Mouse (Mus musculus) CD4-positive helper T cell, adult 2 months (primary cell): ENCODE data around the gene Hoxa6.

Source experiments
- DNase-seq: peaks from one replicate; pipeline ENCODE4 v3.0.0-alpha.2; 2012; ENCODE audit warnings: low read depth, missing footprints, low spot score

Gene Hoxa6

DNA sequence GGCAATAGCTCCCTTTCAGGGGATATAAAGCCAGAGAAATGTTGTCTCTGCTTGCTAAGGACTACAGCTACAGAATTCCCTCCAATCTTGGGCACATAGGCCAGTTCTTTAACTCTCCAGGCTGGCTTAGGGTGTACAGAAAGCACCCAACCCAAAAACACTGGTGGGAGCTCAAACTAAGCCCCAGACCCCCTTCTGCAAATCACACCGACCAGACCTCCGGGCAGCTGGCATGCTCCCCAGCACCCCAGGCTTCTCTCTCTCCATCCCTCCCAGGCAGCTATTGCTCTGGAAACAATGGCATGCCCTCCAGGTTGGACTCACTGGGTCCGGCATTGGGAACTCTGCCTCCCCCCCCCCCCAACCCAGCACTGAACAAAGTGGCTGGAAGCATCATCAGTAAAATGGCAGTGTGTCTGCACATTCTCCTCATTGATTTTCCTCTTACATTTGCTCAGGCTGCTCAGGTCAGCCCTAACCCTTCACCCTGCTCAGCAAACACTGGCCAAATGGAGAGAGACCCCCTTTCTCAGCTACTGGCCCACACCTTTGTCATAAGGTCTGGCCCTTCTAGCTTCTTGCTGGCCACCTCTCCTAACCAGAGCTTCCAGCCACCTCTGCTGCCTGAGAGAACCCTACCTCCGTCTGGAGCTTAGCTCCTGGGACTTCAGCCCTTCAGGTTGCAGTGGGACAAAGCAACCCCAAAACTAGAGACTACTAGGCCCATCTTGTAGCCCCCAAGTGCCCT lies 29.4 kb downstream of the Hoxa6 start:
- no peak for DNase-seq

GRCm38 (mm10) chr6:52177806-52178205 lies 30.7 kb downstream of the Hoxa6 start:
- DNase-seq: no peak

DNA sequence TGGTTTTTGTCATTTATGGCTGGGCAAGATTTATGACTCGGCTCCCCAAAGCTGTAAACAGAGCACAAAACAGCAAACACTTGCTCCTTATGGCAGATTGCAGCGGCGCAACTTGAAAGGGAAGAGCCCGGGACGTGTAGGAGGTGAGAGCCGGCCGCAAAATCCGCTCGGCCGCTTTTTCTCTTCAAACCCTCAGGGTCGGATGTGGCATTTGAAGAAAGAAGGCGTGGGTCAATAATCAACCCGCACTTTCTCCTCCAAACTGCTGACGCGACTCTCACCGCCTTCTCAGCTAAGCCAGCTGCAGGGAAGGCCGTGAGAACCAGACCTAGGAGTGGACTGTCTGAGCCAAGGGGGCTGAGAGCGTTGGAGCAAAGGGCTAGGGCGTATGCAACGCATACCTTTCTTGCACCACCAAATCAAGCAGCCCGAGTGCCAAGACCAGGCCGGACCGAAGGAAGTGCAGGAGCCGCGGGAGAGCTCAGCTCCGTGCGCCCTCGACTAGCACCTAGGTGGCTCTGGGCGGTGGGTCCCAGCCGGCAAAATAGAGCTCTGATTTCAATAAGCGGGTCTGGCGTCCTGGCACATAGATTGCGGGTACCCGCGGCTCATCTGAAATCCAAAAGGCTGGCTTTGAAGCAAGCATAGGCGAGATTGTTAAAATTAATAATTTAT lies 31.3 kb downstream of the Hoxa6 start, which contains the start of gene 5730596B20Rik:
Gene 5730596B20Rik (plus strand): TSS at position 438 of the 675 bp plus-strand sequence.
- no peak for DNase-seq

GRCm38 (mm10) chr6:52176391-52176790 lies 32.1 kb downstream of the Hoxa6 start:
- DNase-seq: no peak

DNA sequence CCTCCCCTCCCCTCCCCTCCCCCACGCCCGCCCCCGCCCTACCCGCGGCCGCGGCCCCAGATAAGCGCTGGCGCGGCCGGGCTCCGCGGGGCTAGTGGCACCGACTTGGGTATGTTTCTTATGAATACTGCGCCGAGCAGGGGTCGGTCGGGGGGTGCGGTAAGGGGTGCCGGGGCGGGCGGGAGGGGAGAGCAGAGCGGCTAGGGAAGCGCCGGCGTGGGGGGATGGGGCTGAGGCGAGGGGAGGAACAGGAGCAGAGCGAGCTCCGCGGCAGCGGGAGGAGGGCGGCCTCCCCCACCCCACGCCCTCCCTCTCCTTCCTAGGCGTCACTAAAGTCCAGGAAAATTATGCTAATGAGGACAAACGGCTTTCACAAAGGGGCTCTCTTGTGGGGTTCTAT lies 32.7 kb downstream of the Hoxa6 start:
- DNase-seq: no peak

GRCm38 (mm10) chr6:52174968-52175751 lies 33.4 kb downstream of the Hoxa6 start:
- DNase-seq: no peak

DNA sequence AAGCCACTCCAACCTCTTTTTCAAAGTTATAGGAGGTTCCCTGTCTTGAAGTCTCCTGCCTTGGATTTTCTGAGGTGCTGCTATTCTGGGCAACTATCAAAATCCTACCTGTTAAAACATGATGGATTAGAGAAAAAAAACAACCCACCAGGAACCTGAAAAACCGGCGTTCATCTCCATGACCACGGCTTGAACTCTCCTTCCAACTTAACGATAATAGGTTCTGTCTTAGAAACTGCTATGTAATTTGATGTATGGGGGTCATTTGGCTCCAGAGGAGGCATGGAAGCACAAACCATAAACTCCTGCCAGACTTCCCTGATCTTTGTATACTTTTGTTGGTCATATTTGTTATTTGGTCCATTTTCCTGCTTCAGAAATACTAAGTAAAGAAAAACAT lies 34.9 kb downstream of the Hoxa6 start:
- DNase-seq: no peak

GRCm38 (mm10) chr6:52172501-52172900 lies 36.0 kb downstream of the Hoxa6 start:
- no peak for DNase-seq

DNA sequence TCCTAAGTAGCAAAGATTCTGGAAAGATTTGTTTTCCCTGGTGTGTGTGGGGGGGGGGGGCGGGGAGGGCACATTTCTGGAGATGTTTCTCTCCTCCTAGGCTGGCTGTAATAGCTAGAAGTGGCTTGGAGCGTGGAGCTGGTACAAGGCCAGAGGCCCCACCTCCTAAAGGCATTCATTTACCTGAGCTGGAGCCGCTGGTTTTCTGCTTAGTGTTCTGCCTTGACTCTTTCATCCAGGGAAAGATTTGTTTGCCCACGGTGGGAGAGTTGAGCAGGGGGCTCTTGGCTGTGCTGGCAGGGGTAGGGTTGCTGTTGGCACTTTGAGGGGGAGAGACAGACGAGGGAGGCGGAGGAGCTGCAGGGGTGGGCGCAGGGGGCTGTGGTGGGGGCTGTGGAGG lies 36.6 kb downstream of the Hoxa6 start:
- no peak for DNase-seq

- no peak for DNase-seq
Measured at GRCm38 (mm10) chr6:52171331-52171730, 37.2 kb downstream of the Hoxa6 start.

- no peak for DNase-seq
Measured at GRCm38 (mm10) chr6:52170898-52171223, 37.7 kb downstream of the Hoxa6 start.

DNA sequence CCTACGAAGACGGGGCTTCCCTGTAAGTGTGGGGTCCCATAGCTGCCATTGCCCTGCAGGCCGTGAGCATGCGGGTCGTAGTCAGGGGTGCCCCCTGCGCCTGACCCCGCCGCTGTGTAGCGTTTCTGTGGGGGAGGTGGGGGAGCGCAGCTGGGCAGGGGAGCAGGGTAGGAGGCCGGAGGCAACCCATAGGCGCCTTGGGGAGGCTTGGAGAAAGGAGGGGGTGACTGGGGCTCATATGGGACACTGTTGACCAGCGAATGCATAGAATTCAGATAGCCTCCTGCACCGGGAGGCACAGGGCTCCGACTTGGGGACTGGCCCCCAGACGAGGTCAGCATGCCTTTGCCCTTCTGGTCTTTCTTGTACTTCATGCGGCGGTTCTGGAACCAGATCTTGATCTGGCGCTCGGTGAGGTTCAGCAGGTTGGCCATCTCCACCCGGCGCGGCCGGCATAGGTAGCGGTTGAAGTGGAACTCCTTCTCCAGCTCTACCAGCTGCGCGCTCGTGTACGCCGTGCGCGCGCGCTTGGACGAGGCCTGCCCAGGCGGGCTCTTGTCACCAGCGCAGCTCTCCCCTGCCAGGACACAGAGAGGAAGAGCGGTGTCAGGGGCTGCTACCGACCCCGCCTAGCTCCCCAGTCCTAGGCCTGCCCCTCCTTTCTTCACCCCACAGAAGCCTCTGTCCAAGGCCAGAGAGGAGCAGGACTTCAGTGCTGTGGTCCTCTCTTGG lies 38.2 kb downstream of the Hoxa6 start:
- DNase-seq: no peak

GRCm38 (mm10) chr6:52169499-52170165 lies 38.9 kb downstream of the Hoxa6 start:
- DNase-seq: no peak

GRCm38 (mm10) chr6:52168191-52169055 lies 40.1 kb downstream of the Hoxa6 start:
- no peak for DNase-seq

DNA sequence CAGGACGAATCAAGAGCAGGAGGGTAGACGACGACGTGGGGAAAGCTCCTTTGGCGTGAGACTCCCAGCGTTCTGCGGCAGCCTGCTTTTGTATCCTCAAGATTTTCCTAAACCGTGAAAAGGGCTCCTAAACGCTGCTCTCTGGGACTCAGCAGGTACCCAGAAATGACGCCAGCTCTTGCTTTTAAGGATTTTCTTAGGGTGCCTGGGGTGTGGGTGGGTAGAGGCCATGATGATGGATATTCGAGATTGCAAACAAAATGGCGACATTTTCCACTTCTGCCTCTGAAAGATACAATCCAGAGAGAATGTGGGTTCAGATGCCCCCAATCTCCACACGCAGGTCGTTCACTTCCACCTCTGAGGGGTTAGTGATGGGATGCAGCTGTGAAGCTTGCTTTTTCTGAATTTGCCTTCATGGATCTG lies 40.8 kb downstream of the Hoxa6 start:
- no peak for DNase-seq

DNA sequence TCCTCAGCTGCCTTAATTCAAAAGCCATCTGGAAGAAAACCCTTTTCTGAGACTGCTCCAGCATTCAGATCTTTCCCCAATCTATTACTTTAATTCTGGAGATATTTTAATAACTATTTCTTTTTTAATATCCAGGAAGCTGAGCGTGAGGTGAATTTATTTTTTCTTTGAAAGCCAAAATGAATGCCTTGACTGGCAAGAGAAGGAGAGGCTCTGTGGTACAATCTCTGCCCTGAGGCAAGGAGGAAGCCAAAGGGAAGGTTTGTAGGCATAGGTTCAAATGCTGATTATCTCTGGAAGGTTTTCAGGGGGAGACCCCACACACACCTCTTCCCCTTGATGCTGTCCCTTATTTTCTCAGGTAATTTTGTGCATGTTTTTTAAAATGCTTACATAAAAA lies 41.3 kb downstream of the Hoxa6 start:
- DNase-seq: no peak

GRCm38 (mm10) chr6:52166431-52167077 lies 42.0 kb downstream of the Hoxa6 start:
- no peak for DNase-seq

DNA sequence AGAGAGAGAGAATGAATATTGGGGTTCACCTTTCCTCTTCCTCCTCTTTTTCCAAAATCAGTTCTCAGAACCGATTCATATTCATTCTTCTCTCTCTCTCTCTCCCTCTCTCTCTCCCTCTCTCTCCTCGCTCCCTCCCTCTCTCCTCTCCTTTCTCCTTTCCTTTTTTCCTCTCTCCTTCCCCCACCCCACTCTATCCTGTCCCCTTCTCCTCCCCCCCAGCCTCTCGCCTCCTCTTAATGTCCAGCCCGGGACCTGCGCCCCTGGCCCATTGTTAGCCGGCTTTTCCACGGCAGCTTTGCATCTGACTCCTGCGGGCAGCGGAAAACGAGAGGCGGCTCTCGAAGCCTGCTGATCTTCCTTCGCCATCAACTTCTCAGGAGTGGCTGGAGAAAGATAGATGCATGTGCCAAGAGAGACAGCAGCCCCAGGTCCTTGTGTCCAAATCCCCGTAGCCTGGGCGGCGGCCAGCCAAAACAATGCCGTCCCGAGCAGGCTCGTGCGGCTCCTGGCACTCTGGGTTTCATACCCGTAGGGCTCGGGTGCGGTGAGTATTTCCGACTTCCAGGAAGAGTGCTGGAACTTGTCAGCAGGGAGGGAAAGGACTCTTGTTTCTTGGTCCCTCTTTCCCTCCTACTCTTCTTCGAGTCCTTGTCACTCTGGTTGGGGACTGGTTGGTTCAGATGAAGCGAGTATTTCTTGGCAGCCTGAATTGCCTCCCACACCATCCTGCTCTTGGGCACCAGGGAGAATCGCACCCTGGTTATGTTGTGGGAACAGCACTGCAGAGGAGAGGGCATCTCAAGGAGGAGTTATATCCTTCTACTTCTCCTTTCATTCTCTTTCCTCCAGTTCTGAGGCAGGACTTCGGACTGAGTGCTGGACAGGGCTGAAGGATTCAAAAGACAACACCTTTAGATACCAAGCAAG lies 42.8 kb downstream of the Hoxa6 start:
- DNase-seq: no peak
